Mouse (Mus musculus) heart, postnatal 4 days (tissue): ENCODE measurements around the gene Mpp6. TPM values are rescaled to one million over a fixed set of nuclear protein-coding genes. Genes with fewer than 3 reads are reported as not detected.

Experiments used
- DNase-seq: peaks from one replicate; pipeline ENCODE4 v3.0.0; 2021
- total RNA-seq, 2 experiments: library from RNA; stranded (reverse); gene quantifications; 2 replicates each; pipeline ENCODE4 v1.2.3; 2021

Mpp6 gene
- total RNA-seq, 2 experiments from 2014 or later = 75.2 to 75.5 TPM

GRCm38 (mm10) chr6:50159842-50160241 lies 49.8 kb downstream of the Mpp6 start:
- no peak for DNase-seq

GRCm38 (mm10) chr6:50163013-50163412 lies 53.0 kb downstream of the Mpp6 start:
- no peak for DNase-seq

- DNase-seq = no peak
These were observed 58.8 kb downstream of the Mpp6 start for GRCm38 (mm10) chr6:50168821-50169220.

GRCm38 (mm10) chr6:50169771-50170170 lies 59.7 kb downstream of the Mpp6 start:
- DNase-seq = no peak

- DNase-seq = no peak
These were observed 65.7 kb downstream of the Mpp6 start for GRCm38 (mm10) chr6:50175736-50176135.

GRCm38 (mm10) chr6:50180189-50180588 lies 70.1 kb downstream of the Mpp6 start:
- DNase-seq = peak; percentile 6

- no peak for DNase-seq
These were observed 77.9 kb downstream of the Mpp6 start for GRCm38 (mm10) chr6:50187955-50188354.

- no peak for DNase-seq
These were observed 79.3 kb downstream of the Mpp6 start for GRCm38 (mm10) chr6:50189376-50189775.

- no peak for DNase-seq
These were observed 81.6 kb downstream of the Mpp6 start for GRCm38 (mm10) chr6:50191605-50192004.

GRCm38 (mm10) chr6:50192169-50192568 lies 82.1 kb downstream of the Mpp6 start:
- DNase-seq = no peak

GRCm38 (mm10) chr6:50192822-50193221 lies 82.8 kb downstream of the Mpp6 start:
- no peak for DNase-seq

GRCm38 (mm10) chr6:50193851-50194250 lies 83.8 kb downstream of the Mpp6 start:
- DNase-seq = no peak

- DNase-seq = no peak
These were observed 94.3 kb downstream of the Mpp6 start for GRCm38 (mm10) chr6:50204356-50204755.

GRCm38 (mm10) chr6:50205093-50205492 lies 95.1 kb downstream of the Mpp6 start:
- no peak for DNase-seq

- no peak for DNase-seq
These were observed 104.8 kb downstream of the Mpp6 start for GRCm38 (mm10) chr6:50214711-50215372.

- DNase-seq = peak; percentile 53
These were observed 105.3 kb downstream of the Mpp6 start for GRCm38 (mm10) chr6:50215373-50215745.

GRCm38 (mm10) chr6:50215986-50216385 lies 105.9 kb downstream of the Mpp6 start:
- DNase-seq = no peak

GRCm38 (mm10) chr6:50218628-50219027 lies 108.6 kb downstream of the Mpp6 start:
- no peak for DNase-seq

- DNase-seq = no peak
These were observed 109.0 kb downstream of the Mpp6 start for GRCm38 (mm10) chr6:50219066-50219465.

GRCm38 (mm10) chr6:50220863-50221262 lies 110.8 kb downstream of the Mpp6 start:
- peak; percentile 55 for DNase-seq

- DNase-seq = no peak
These were observed 112.3 kb downstream of the Mpp6 start for GRCm38 (mm10) chr6:50222351-50222750.

- no peak for DNase-seq
These were observed 112.9 kb downstream of the Mpp6 start for GRCm38 (mm10) chr6:50222986-50223385.

GRCm38 (mm10) chr6:50223606-50224005 lies 113.6 kb downstream of the Mpp6 start:
- DNase-seq = no peak

GRCm38 (mm10) chr6:50225232-50225631 lies 115.2 kb downstream of the Mpp6 start:
- no peak for DNase-seq

GRCm38 (mm10) chr6:50228180-50228579 lies 118.1 kb downstream of the Mpp6 start:
- DNase-seq = no peak
